Mouse (Mus musculus): ENCODE data around the gene Ero1lb. TPM values are rescaled to one million over a fixed set of nuclear protein-coding genes. Genes with fewer than 3 reads are reported as not detected.

The Ero1lb gene
- 1 to 10 TPM; 2.6 to 2.9 TPM for total RNA-seq (2021)

GRCm38 (mm10) chr13:12565621-12566390 lies at the start of gene Ero1lb:
Gene Ero1lb (plus strand): TSS chr13:12565874.
- DNase-seq (ENCODE audit: low spot score): peak; percentile 98
- intact Hi-C loops (cut with DNase I): loop anchor here (5.0 kb wide), 1 partner anchor 104 kb away; the partner anchor contains the start of gene Lgals8

- intact Hi-C loops (cut with DNase I): no loop called here
- no peak for DNase-seq (ENCODE audit: low spot score)
These were observed 46.3 kb upstream of the Ero1lb start for GRCm38 (mm10) chr13:12519371-12519770.

DNA sequence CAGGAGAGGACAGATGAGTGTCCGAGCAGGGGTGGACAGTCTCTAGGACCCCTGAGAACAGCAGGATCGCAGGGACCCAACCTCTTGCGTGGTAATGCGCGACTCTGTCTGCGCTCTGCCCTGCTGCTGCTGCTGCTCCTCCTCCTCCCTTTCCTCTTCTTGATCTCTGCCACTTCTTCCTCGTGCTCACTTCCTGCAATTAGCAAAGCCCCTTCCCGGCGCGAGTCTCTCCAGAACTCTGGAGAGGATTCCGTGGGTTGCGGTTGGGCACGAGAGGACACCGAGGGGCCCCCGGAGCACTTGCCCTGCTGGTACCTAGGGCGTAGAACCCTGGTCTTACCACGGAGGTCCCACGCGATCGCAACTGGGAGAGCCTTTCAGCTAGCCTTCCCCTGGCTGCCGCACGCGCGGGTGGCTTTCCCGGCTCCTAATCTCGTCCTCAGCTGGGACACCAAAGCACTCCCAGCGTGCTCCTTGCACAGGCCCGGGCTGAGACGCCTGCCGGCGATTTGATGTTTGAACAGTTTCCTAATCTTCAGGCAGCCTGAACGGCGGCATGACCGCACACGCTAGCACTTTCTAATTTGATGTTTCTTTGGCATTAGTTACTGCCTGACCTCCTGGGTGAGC lies 45.6 kb upstream of the Ero1lb start, which contains the start of gene Edaradd:
Gene Edaradd (minus strand): TSS at position 484 of the 630 bp plus-strand sequence.
- intact Hi-C loops (cut with DNase I): no loop called here
- peak; percentile 27 for DNase-seq (ENCODE audit: low spot score)

DNA sequence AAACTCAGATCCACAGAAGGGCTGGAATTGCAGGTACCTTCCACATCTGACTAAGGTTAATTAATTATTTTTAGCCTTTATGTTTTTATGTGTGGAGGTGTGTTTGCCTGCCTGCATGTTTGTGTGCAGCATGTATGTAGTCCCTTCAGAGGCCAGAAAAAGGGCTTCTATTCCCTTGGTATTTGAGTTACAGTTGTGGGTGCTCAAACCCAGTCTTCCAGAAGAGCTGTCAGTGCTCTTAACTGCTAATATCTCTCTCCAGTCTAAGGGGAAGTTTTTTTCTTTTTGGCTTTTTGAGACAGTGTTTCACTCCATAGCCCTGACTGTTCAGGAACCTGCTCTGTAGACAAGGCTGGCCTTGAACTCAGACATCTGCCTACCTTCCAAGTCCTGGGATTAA lies 43.3 kb upstream of the Ero1lb start:
- intact Hi-C loops (cut with DNase I): no loop called here
- DNase-seq (ENCODE audit: low spot score): no peak

GRCm38 (mm10) chr13:12525678-12526077 lies 40.0 kb upstream of the Ero1lb start:
- intact Hi-C loops (cut with DNase I): no loop called here
- DNase-seq (ENCODE audit: low spot score): no peak

DNA sequence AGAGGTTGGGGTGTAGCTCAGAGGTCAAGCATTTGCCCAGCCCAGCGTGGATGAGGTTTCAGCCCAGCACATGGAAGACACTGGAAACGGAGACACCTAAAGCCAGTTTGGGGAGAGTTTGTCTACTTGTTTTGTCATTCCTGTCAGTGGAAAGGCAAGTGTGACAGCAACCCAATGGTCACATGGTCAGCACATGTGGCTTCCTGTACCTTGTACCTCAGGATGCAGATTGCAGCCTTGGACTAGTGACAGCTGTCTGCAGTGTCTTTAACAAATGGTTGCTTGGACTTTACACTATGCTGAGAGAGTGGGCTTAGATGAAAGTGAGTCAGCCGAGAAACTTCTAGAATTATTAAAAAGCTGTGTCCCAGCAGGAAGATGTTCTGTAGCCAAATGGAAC lies 31.0 kb upstream of the Ero1lb start:
- no peak for DNase-seq (ENCODE audit: low spot score)
- intact Hi-C loops (cut with DNase I): no loop called here

DNA sequence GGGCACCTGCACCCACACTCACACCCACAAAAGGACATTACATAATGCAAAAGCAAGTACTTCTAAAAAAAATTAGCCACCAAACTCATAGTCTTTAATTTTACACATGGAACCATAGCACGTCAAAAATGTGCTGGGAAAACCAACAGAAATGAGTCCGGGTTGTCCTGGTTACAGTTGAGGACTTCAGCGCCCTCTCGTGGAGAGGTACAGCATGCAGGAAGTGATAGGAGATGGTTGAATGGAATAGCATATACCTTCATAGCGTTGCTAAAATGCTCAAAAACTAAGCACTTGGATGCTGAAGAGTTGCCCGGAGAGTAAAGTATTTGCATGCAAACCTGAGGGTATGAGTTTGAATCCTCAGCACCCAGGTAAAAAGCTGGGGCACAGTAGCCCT lies 27.7 kb upstream of the Ero1lb start:
- intact Hi-C loops (cut with DNase I): loop anchor here (2.0 kb wide), 1 partner anchor 63 kb away; no protein-coding TSS in a partner anchor
- no peak for DNase-seq (ENCODE audit: low spot score)

GRCm38 (mm10) chr13:12539716-12540115 lies 26.0 kb upstream of the Ero1lb start:
- intact Hi-C loops (cut with DNase I): loop anchor here (2.0 kb wide), 1 partner anchor 65 kb away; no protein-coding TSS in a partner anchor
- DNase-seq (ENCODE audit: low spot score): no peak

DNA sequence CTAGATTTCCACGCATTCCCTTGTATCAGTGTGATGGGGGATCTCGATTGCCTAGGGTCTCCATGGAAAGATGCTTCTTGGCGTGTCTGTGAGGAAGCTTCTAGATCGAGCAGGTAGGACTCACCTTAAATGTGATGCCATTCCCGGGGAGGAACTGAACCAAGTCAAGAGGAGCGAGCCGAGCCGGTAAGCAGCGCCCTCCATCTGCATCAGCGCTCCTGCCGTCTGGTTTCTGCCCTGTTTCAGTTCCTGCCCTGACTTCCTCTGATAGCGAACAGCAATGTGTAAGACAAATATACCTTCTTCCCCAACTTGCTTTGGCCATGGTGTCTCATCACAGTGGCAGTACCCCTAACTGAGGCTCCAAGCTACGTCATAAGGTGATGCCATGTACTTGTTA lies 25.6 kb upstream of the Ero1lb start:
- intact Hi-C loops (cut with DNase I): no loop called here
- DNase-seq (ENCODE audit: low spot score): no peak

- intact Hi-C loops (cut with DNase I): no loop called here
- no peak for DNase-seq (ENCODE audit: low spot score)
These were observed 23.4 kb upstream of the Ero1lb start for GRCm38 (mm10) chr13:12542006-12542981.

- DNase-seq (ENCODE audit: low spot score): no peak
- intact Hi-C loops (cut with DNase I): no loop called here
These were observed 22.4 kb upstream of the Ero1lb start for GRCm38 (mm10) chr13:12543246-12543645.

DNA sequence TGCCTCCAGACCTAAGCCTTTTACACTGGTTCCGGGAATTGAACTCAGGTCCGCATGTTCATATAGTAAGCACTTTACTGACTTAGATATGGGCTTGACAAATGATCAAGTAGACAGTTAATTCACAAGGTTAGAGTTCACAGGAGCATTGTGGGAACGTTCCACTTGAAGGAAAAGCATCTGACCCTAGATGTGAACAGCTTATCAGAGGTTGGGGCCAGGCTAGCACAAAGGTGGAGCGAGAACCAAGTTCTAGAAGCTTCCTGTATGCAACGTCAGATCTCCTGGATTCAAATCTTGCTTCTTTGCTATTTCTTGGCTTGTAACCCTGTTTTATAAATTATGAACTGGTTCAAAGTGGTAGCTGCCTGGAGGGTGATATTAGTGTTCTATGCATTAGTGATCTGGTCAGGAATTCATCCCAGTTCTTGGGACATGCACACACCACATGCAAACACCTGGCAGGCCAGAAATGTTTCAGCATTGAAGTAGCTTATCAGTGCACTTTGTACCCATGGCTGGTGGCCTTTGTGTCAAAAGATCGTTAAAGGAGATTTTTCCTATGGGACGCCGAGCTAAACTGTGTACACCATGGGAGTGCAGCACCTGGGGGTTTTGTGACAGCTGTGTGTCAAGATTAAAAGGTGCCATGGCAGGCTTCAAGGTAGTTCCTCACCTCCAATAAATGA lies 21.6 kb upstream of the Ero1lb start:
- intact Hi-C loops (cut with DNase I): no loop called here

GRCm38 (mm10) chr13:12554211-12554610 lies 11.5 kb upstream of the Ero1lb start:
- DNase-seq (ENCODE audit: low spot score): no peak
- intact Hi-C loops (cut with DNase I): no loop called here

More for the DNA sequence above, 21.6 kb upstream of the Ero1lb start:
- no peak for DNase-seq (ENCODE audit: low spot score)

DNA sequence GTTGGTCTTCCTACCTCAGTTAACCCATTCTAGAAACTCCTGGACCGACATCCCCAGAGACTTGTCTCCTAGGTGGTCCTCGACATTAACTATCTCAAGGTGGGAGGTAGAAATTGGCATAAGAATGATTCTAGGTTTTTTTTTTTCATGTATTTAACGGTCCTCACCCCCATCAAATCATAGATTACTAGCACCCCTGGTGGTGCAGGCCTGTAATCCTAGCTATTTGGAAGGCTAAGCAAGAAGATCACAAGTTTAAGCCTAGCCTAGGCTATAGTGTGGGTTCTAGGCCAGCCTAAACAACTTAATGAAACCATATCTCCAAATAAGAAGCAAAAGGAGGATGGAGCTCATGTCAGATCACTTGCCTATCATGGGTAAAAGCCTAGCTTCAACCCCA lies 6.6 kb upstream of the Ero1lb start:
- intact Hi-C loops (cut with DNase I): no loop called here
- DNase-seq (ENCODE audit: low spot score): no peak

- intact Hi-C loops (cut with DNase I): no loop called here
These were observed 6.1 kb upstream of the Ero1lb start for GRCm38 (mm10) chr13:12559462-12560120.

GRCm38 (mm10) chr13:12561729-12562128 lies 3.9 kb upstream of the Ero1lb start:
- no peak for DNase-seq (ENCODE audit: low spot score)
- intact Hi-C loops (cut with DNase I): no loop called here

More at GRCm38 (mm10) chr13:12559462-12560120, 6.1 kb upstream of the Ero1lb start:
- no peak for DNase-seq (ENCODE audit: low spot score)

DNA sequence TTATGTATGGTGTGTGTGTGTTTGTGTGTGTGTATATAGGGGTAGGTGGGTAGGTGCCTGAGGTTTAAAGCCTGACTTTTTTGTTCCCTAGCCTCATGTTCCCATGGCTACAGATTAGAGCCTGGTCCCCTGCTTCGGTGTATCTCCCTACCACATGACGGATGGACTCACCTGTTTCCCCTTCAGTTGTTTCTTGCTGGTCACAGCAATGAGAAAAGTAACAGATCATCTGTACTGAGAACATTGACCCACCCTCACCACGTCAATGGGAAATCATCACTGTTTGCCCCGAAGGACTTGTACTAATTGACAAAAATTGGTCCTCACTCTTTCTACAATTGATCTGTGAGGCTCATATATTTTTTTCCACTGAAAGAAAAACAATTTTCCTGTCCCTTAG lies 3.4 kb upstream of the Ero1lb start:
- intact Hi-C loops (cut with DNase I): no loop called here
- DNase-seq (ENCODE audit: low spot score): no peak

DNA sequence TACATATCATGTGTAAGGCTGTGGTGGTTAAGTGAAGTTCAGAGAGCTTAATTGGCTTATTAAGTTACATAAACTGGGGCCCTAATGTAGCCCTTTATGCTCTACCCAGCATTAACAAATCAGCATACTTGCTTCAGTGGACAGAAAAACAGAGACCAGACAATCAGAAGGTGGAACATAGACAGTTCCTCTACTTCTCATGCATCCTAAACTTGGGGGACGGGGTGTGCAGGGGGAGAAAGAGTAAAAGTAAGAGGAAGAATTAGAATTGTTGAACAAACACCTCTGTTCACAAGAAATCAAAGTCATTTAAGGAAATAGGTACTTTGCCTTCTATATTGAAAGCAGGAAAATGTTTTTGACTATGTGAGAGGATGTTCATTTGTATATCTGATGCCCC lies 2.3 kb downstream of the Ero1lb start:
- intact Hi-C loops (cut with DNase I): loop anchor here (5.0 kb wide), 1 partner anchor 106 kb away; the partner anchor contains the start of gene Lgals8

More for the DNA sequence above, 2.3 kb downstream of the Ero1lb start:
- DNase-seq (ENCODE audit: low spot score): no peak
